Mouse (Mus musculus) embryonic fibroblast, embryonic 13.5 days (primary cell): ENCODE measurements around the gene Tecr.

Experiments used
- CTCF ChIP-seq: IDR thresholded peaks from 2 replicates; pipeline ENCODE4 v1.5.1; 2011; ENCODE audit warnings: mild to moderate bottlenecking, control low read depth, low read length, moderate library complexity, borderline replicate concordance; ENCODE audit not compliant: insufficient read depth
- POLR2A ChIP-seq: IDR thresholded peaks from 2 replicates; pipeline ENCODE4 v1.6.1; 2011; ENCODE audit warnings: low read depth, mild to moderate bottlenecking, control low read depth, low read length, moderate library complexity

GRCm38 (mm10) chr8:83582226-83582625 lies 25.5 kb downstream of the Tecr start:
- TF ChIP-seq POLR2A: no peak
- no peak for TF ChIP-seq CTCF
